Mouse (Mus musculus) bone marrow, adult 2 months (tissue): ENCODE measurements around the gene Trim80.

ENCODE experiments used
- CTCF ChIP-seq: fragments of 200-500 bp; IDR thresholded peaks from 2 replicates; pipeline ENCODE4 v1.5.1; 2011; ENCODE audit warnings: low read length, control low read depth; ENCODE audit not compliant: control insufficient read depth, insufficient read depth
- POLR2A ChIP-seq: fragments of 200-500 bp; IDR thresholded peaks from 2 replicates; pipeline ENCODE4 v1.6.1; 2011; ENCODE audit warnings: low read depth, mild to moderate bottlenecking, control low read depth, low read length, borderline replicate concordance; ENCODE audit not compliant: control insufficient read depth

GRCm38 (mm10) chr11:115425671-115426070 lies 14.7 kb upstream of the Trim80 start:
- TF ChIP-seq POLR2A (no peak), CTCF (no peak)
